In genomic region chr1:162589443-162589842, GRCm38 (mm10) we compare ENCODE assay signal across 12 mouse cellular contexts. TPM values are rescaled to one million over a fixed set of nuclear protein-coding genes. Genes with fewer than 3 reads are reported as not detected.
DNase-seq lines count a peak whose midpoint lies in the region; ATAC-seq and TF ChIP-seq lines count a peak whose summit lies in the region.
"Had no signal": no experiment of that assay in that cellular context is flagged by ENCODE, and none has a peak within 500 bp of the region (broad histone marks: within the 10 kb centered on the region; RNA-seq: fewer than 3 reads in every experiment).

No protein-coding gene starts in this region.

- H3K27me3 ChIP-seq in forebrain, embryonic 14.5 days (replicated peaks; ENCODE audit: control insufficient read depth, insufficient read depth, low read length) = no peaks in the 10 kb centered on the region
- no peaks in the 10 kb centered on the region for H3K27me3 ChIP-seq in liver, embryonic 11.5 days (replicated peaks; ENCODE audit: control insufficient read depth, insufficient read depth, low read length)
- H3K27me3 ChIP-seq in cerebellum, adult 2 months (ENCODE audit: control insufficient read depth, insufficient read depth, low read length) = no peaks in the 10 kb centered on the region
- H3K27me3 ChIP-seq: CH12.LX; embryonic facial prominence, embryonic 13.5 days; stomach, embryonic 15.5 days had no signal

- 6% methylated on average over 9 of the region's 9 CpGs for WGBS in forebrain, embryonic 14.5 days
- 23% methylated on average over 9 of the region's 9 CpGs for WGBS in liver, embryonic 11.5 days
- 27% methylated on average over 9 of the region's 9 CpGs for WGBS in cerebellum, adult 2 months

- DNase-seq in heart, adult 11 months = peak; percentile 92
- no peak for DNase-seq in heart, postnatal 4 days
- DNase-seq in MN1 (ENCODE audit: low spot score) = peak; percentile 68
- peak; percentile 56 for DNase-seq in forebrain, embryonic 14.5 days (ENCODE audit: low spot score)
- DNase-seq in liver, embryonic 11.5 days (ENCODE audit: low spot score) = no peak
- peak; percentile 17 for DNase-seq in yolk sac, embryonic 10.5 days (ENCODE audit: low spot score)
- no peak for DNase-seq in cerebellum, adult 2 months
- no peak for DNase-seq in cerebellum, postnatal 36 days

- no peak for TF ChIP-seq CTCF in cerebellum, adult 2 months (IDR thresholded peaks at IDR 0.05; ENCODE audit: borderline replicate concordance, insufficient read depth, low read depth, low read length)

- no peak for TF ChIP-seq POLR2A in cerebellum, adult 2 months (IDR thresholded peaks at IDR 0.05; ENCODE audit: borderline replicate concordance, insufficient read depth, low read length)

- no peak overlapping the region for H3K9ac ChIP-seq in forebrain, embryonic 14.5 days (ENCODE audit: low read length)
- H3K9ac ChIP-seq in liver, embryonic 11.5 days (ENCODE audit: low read depth, low read length) = no peak overlapping the region
- H3K9ac ChIP-seq: embryonic facial prominence, embryonic 13.5 days; liver, embryonic 14.5 days; stomach, embryonic 15.5 days had no signal

- peak; percentile 85 for ATAC-seq in forebrain, embryonic 14.5 days
- no peak for ATAC-seq in liver, embryonic 11.5 days (replicated peaks; ENCODE audit: low FRiP score)

- no peak overlapping the region for H3K27ac ChIP-seq in forebrain, embryonic 14.5 days (ENCODE audit: low read depth, low read length)
- no peak overlapping the region for H3K27ac ChIP-seq in liver, embryonic 11.5 days (ENCODE audit: low read depth, low read length)
- H3K27ac ChIP-seq in cerebellum, adult 2 months (ENCODE audit: insufficient read depth, low read length) = no peak overlapping the region
- H3K27ac ChIP-seq: embryonic facial prominence, embryonic 13.5 days; liver, embryonic 14.5 days; stomach, embryonic 15.5 days had no signal

- H3K4me1 ChIP-seq in forebrain, embryonic 14.5 days (ENCODE audit: control insufficient read depth, insufficient read depth, low read length) = no peaks in the 10 kb centered on the region; the same call in 1 of the 2 replicates
- H3K4me1 ChIP-seq in liver, embryonic 11.5 days (replicated peaks; ENCODE audit: control insufficient read depth, insufficient read depth, low read length) = peaks cover 7% of the 10 kb centered on the region; the same call in 1 of the 2 replicates
- H3K4me1 ChIP-seq in cerebellum, adult 2 months (ENCODE audit: control insufficient read depth, insufficient read depth, low read length) = no peaks in the 10 kb centered on the region
- H3K4me1 ChIP-seq: stomach, embryonic 15.5 days had no signal

- no peak overlapping the region for H3K4me3 ChIP-seq in forebrain, embryonic 14.5 days (ENCODE audit: low read depth, low read length)
- no peak overlapping the region for H3K4me3 ChIP-seq in liver, embryonic 11.5 days (ENCODE audit: low read depth, low read length)
- no peak overlapping the region for H3K4me3 ChIP-seq in cerebellum, adult 2 months (replicated peaks; ENCODE audit: insufficient read depth, low read depth, low read length)
- H3K4me3 ChIP-seq: embryonic facial prominence, embryonic 13.5 days; stomach, embryonic 15.5 days had no signal

- H3K36me3 ChIP-seq in forebrain, embryonic 14.5 days (ENCODE audit: control insufficient read depth, insufficient read depth, low read length) = peaks cover 8% of the 10 kb centered on the region
- H3K36me3 ChIP-seq in liver, embryonic 11.5 days (ENCODE audit: control insufficient read depth, insufficient read depth, low read length) = peaks cover 2% of the 10 kb centered on the region; the same call in 1 of the 2 replicates
- H3K36me3 ChIP-seq: stomach, embryonic 15.5 days had no signal

- no peak overlapping the region for H3K4me2 ChIP-seq in forebrain, embryonic 14.5 days (ENCODE audit: low read length)
- H3K4me2 ChIP-seq in liver, embryonic 11.5 days = peak overlapping the region; percentile 36; the same call in 1 of the 2 replicates
- H3K4me2 ChIP-seq: embryonic facial prominence, embryonic 13.5 days; stomach, embryonic 15.5 days had no signal

- no peaks in the 10 kb centered on the region for H3K9me3 ChIP-seq in forebrain, embryonic 14.5 days (replicated peaks; ENCODE audit: control insufficient read depth, low read length)
- H3K9me3 ChIP-seq in liver, embryonic 11.5 days (ENCODE audit: control insufficient read depth, low read length) = no peaks in the 10 kb centered on the region
- H3K9me3 ChIP-seq: embryonic facial prominence, embryonic 13.5 days; stomach, embryonic 15.5 days had no signal

RNA-seq across cellular contexts. Expression of gene Vamp4, which starts 19.1 kb away (rescaled TPM):
- 10 to 100 TPM; 18.2 to 18.8 TPM for total RNA-seq in heart, postnatal 4 days (2021)
- polyA plus RNA-seq in forebrain, embryonic 14.5 days (2014; fragmentation: Nextera tagmentation; extraction: Ambion mirVana) = 52.3 and 64.6 TPM in 2 replicates
- 35.1 and 35.6 TPM in 2 replicates for polyA plus RNA-seq in liver, embryonic 11.5 days (2014; fragmentation: Nextera tagmentation; extraction: Ambion mirVana)
- 73.3 and 75.2 TPM in 2 replicates for polyA plus RNA-seq in cerebellum, adult 2 months (2012; rRNA removed)

RNA-seq across cellular contexts. Expression of gene Mettl13, which starts 41.1 kb away (rescaled TPM):
- 1 to 10 TPM; 6.6 to 8.1 TPM for total RNA-seq in heart, postnatal 4 days (2021)
- polyA plus RNA-seq in forebrain, embryonic 14.5 days (2014; fragmentation: Nextera tagmentation; extraction: Ambion mirVana) = 10.2 and 11.6 TPM in 2 replicates
- 31.3 and 31.8 TPM in 2 replicates for polyA plus RNA-seq in liver, embryonic 11.5 days (2014; fragmentation: Nextera tagmentation; extraction: Ambion mirVana)
- polyA plus RNA-seq in cerebellum, adult 2 months (2012; rRNA removed) = 10.3 and 10.6 TPM in 2 replicates

RNA-seq across cellular contexts. Expression of gene Myoc, which starts 49.5 kb away (rescaled TPM):
- total RNA-seq in heart, postnatal 4 days (2021) = under 1 TPM in 1 of 2 experiments, not detected in 1; 0.11 TPM
- not detected in 2 replicates for polyA plus RNA-seq in forebrain, embryonic 14.5 days (2014; fragmentation: Nextera tagmentation; extraction: Ambion mirVana)
- polyA plus RNA-seq in liver, embryonic 11.5 days (2014; fragmentation: Nextera tagmentation; extraction: Ambion mirVana) = not detected in 2 replicates
- 5.1 and 5.6 TPM in 2 replicates for polyA plus RNA-seq in cerebellum, adult 2 months (2012; rRNA removed)
- total RNA-seq: CH12.LX had no signal
- polyA plus RNA-seq: embryonic facial prominence, embryonic 13.5 days had no signal

Comparison
In these comparisons a context has a peak if more than half of its experiments do, and no peak if none do; other contexts are left out.
1. DNase-seq: peak in heart, adult 11 months (single experiment), MN1 (single experiment), forebrain, embryonic 14.5 days (single experiment) and yolk sac, embryonic 10.5 days (single experiment); none in heart, postnatal 4 days (single experiment), liver, embryonic 11.5 days (single experiment), cerebellum, adult 2 months (0 of 2) and cerebellum, postnatal 36 days (0 of 2).